Mouse (Mus musculus): ENCODE data around the gene Sprr2a1. TPM values are rescaled to one million over a fixed set of nuclear protein-coding genes. Genes with fewer than 3 reads are reported as not detected.
"Not testable (repeated sequence)": the region's sequence is repeated elsewhere in the genome, so short reads cannot be mapped to it uniquely, and the experiment has no call there.

Gene Sprr2a1
- polyA plus RNA-seq, 1 experiment from 2014 or later, result not detected

- not testable (repeated sequence) for ATAC-seq (ENCODE audit: low FRiP score); H3K9ac ChIP-seq; H3K4me2 ChIP-seq; H3K36me3 ChIP-seq (replicated peaks); H3K9me3 ChIP-seq; H3K27me3 ChIP-seq; H3K27ac ChIP-seq; H3K4me3 ChIP-seq (replicated peaks); H3K4me1 ChIP-seq
- no CpG with 5 or more reads among the region's 1 CpGs for WGBS
Observed at GRCm38 (mm10) chr3:92239197-92239596, 23.6 kb downstream of the Sprr2a1 start.

- not testable (repeated sequence) for H3K9me3 ChIP-seq; H3K27ac ChIP-seq; H3K36me3 ChIP-seq (replicated peaks); H3K9ac ChIP-seq; H3K4me3 ChIP-seq (replicated peaks); H3K4me1 ChIP-seq; H3K4me2 ChIP-seq; H3K27me3 ChIP-seq
- 0 out of 2 replicates have a peak, but pooled peaks have one; percentile 14 for ATAC-seq (ENCODE audit: low FRiP score)
Observed at GRCm38 (mm10) chr3:92244833-92245232, 29.2 kb downstream of the Sprr2a1 start.

GRCm38 (mm10) chr3:92246245-92246644 lies 30.6 kb downstream of the Sprr2a1 start:
- not testable (repeated sequence) for H3K4me1 ChIP-seq; H3K36me3 ChIP-seq (replicated peaks); ATAC-seq (ENCODE audit: low FRiP score); H3K9ac ChIP-seq; H3K4me3 ChIP-seq (replicated peaks); H3K4me2 ChIP-seq; H3K9me3 ChIP-seq; H3K27ac ChIP-seq; H3K27me3 ChIP-seq
- no CpG with 5 or more reads among the region's 10 CpGs for WGBS

- H3K4me2 ChIP-seq; H3K27me3 ChIP-seq; H3K9ac ChIP-seq; H3K36me3 ChIP-seq (replicated peaks); H3K4me3 ChIP-seq (replicated peaks); ATAC-seq (ENCODE audit: low FRiP score); H3K27ac ChIP-seq; H3K9me3 ChIP-seq; H3K4me1 ChIP-seq: not testable (repeated sequence)
Observed at GRCm38 (mm10) chr3:92248494-92248893, 32.9 kb downstream of the Sprr2a1 start.

- H3K9me3 ChIP-seq; H3K27me3 ChIP-seq; H3K4me1 ChIP-seq; H3K36me3 ChIP-seq (replicated peaks); H3K4me2 ChIP-seq; H3K27ac ChIP-seq; H3K9ac ChIP-seq; ATAC-seq (ENCODE audit: low FRiP score); H3K4me3 ChIP-seq (replicated peaks): not testable (repeated sequence)
- WGBS, result 85% methylated on average over 2 of the region's 2 CpGs
Observed at GRCm38 (mm10) chr3:92250450-92250849, 34.9 kb downstream of the Sprr2a1 start.

- not testable (repeated sequence) for H3K4me1 ChIP-seq; H3K27me3 ChIP-seq; H3K9me3 ChIP-seq; H3K9ac ChIP-seq; H3K36me3 ChIP-seq (replicated peaks); H3K4me2 ChIP-seq; H3K27ac ChIP-seq; H3K4me3 ChIP-seq (replicated peaks)
- WGBS, result no CpG with 5 or more reads among the region's 8 CpGs
- ATAC-seq (ENCODE audit: low FRiP score), result peak; percentile 52; the same call in 1 of the 2 replicates
Observed at GRCm38 (mm10) chr3:92253860-92254259, 38.3 kb downstream of the Sprr2a1 start.

GRCm38 (mm10) chr3:92258526-92258925 lies 42.9 kb downstream of the Sprr2a1 start:
- not testable (repeated sequence) for H3K9me3 ChIP-seq; H3K27me3 ChIP-seq; H3K4me3 ChIP-seq (replicated peaks); H3K27ac ChIP-seq; H3K36me3 ChIP-seq (replicated peaks); H3K4me2 ChIP-seq; H3K9ac ChIP-seq; H3K4me1 ChIP-seq
- ATAC-seq (ENCODE audit: low FRiP score), result peak; percentile 45; the same call in 1 of the 2 replicates

- not testable (repeated sequence) for H3K9me3 ChIP-seq; H3K9ac ChIP-seq; H3K4me2 ChIP-seq; H3K36me3 ChIP-seq (replicated peaks); H3K4me1 ChIP-seq; H3K27ac ChIP-seq; ATAC-seq (ENCODE audit: low FRiP score); H3K4me3 ChIP-seq (replicated peaks); H3K27me3 ChIP-seq
- WGBS, result no CpG with 5 or more reads among the region's 2 CpGs
Observed at GRCm38 (mm10) chr3:92263462-92263861, 47.9 kb downstream of the Sprr2a1 start.

Other genes with a start within 250 kb of the Sprr2a1 start
- gene Pglyrp3, start 201.2 kb upstream of the Sprr2a1 start, polyA plus RNA-seq (2016; fragmentation: Nextera tagmentation; extraction: Ambion mirVana), result not detected in 2 replicates
- 1.6 TPM in 2 replicates for gene Lor, start 132.7 kb upstream of the Sprr2a1 start, polyA plus RNA-seq (2016; fragmentation: Nextera tagmentation; extraction: Ambion mirVana)
- not detected in 2 replicates for gene Prr9, start 91.9 kb upstream of the Sprr2a1 start, polyA plus RNA-seq (2016; fragmentation: Nextera tagmentation; extraction: Ambion mirVana)
- not detected in 2 replicates for gene Lelp1, start 73.1 kb upstream of the Sprr2a1 start, polyA plus RNA-seq (2016; fragmentation: Nextera tagmentation; extraction: Ambion mirVana)
- not detected in 2 replicates for gene Sprr2a2, start 121 bp downstream of the Sprr2a1 start, polyA plus RNA-seq (2016; fragmentation: Nextera tagmentation; extraction: Ambion mirVana)
- gene Sprr2a3, start 69.6 kb downstream of the Sprr2a1 start, polyA plus RNA-seq (2016; fragmentation: Nextera tagmentation; extraction: Ambion mirVana), result not detected in 2 replicates
- not detected in 2 replicates for gene Sprr2b, start 100.8 kb downstream of the Sprr2a1 start, polyA plus RNA-seq (2016; fragmentation: Nextera tagmentation; extraction: Ambion mirVana)
- gene Sprr2d, start 123.3 kb downstream of the Sprr2a1 start, polyA plus RNA-seq (2016; fragmentation: Nextera tagmentation; extraction: Ambion mirVana), result not detected in 2 replicates
- not detected in 2 replicates for gene Sprr2e, start 136.3 kb downstream of the Sprr2a1 start, polyA plus RNA-seq (2016; fragmentation: Nextera tagmentation; extraction: Ambion mirVana)
- not detected in 2 replicates for gene Sprr2f, start 149.4 kb downstream of the Sprr2a1 start, polyA plus RNA-seq (2016; fragmentation: Nextera tagmentation; extraction: Ambion mirVana)
- not detected in 2 replicates for gene Sprr2h, start 169.9 kb downstream of the Sprr2a1 start, polyA plus RNA-seq (2016; fragmentation: Nextera tagmentation; extraction: Ambion mirVana)
- not detected in 2 replicates for gene Sprr2i, start 192.2 kb downstream of the Sprr2a1 start, polyA plus RNA-seq (2016; fragmentation: Nextera tagmentation; extraction: Ambion mirVana)
- gene Sprr2j-ps, start 202.3 kb downstream of the Sprr2a1 start, polyA plus RNA-seq (2016; fragmentation: Nextera tagmentation; extraction: Ambion mirVana), result not detected in 2 replicates
- gene Gm9774, start 213.6 kb downstream of the Sprr2a1 start, polyA plus RNA-seq (2016; fragmentation: Nextera tagmentation; extraction: Ambion mirVana), result 6.6 and 9.4 TPM in 2 replicates
- gene Sprr2k, start 216.8 kb downstream of the Sprr2a1 start, polyA plus RNA-seq (2016; fragmentation: Nextera tagmentation; extraction: Ambion mirVana), result not detected in 2 replicates
- not detected in 2 replicates for gene Sprr1b, start 223.0 kb downstream of the Sprr2a1 start, polyA plus RNA-seq (2016; fragmentation: Nextera tagmentation; extraction: Ambion mirVana)
- not detected in 2 replicates for gene Sprr3, start 242.9 kb downstream of the Sprr2a1 start, polyA plus RNA-seq (2016; fragmentation: Nextera tagmentation; extraction: Ambion mirVana)

Data from forebrain, embryonic 12.5 days (tissue).